Comparison of ENCODE assay signal across 14 mouse cellular contexts in the genomic region with DNA sequence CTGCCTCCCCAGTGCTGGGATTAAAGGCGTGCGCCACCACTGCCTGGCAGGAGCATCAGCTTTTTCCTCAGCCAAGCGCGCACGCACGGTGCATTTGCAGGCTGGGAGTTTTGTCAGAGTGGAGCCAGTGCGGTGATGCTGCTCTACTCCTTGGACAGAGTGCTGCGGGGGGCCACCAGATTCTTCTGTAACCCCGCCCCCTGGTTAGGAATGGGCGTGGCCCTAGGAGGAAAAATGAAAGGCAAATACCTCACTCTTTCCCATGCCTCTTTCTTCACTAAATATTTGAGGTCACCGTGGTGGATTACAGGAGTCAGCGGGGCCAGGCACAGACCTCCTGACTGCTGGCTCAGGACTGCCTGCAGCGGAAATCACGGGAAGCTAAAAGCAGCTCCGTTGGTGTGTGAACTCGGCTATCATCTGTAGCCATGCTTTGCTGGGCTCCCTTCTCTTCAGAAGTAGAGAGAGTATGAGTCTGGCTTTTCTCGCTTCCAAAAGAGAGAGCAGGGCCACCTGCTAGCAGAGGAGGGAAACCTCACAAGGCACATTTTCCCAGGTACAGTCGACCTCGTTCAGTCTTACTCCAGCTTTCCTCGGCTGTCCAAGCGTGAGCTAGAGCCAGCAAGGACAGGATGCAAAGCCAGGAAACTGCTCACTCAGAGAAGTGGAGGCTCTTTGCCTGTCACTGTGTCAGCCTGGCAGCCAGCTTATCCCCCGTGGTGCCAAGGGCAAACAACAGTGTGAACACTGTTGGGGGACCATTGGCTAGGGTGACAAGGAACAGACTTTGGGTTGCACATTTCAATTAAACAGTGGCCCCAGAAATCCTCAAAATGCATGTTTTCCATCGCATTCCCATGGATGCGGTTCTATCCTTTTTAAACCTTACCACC. TPM values are rescaled to one million over a fixed set of nuclear protein-coding genes. Genes with fewer than 3 reads are reported as not detected.
DNase-seq lines count a peak whose midpoint lies in the region; ATAC-seq lines count a peak whose summit lies in the region.
"Had no signal": no experiment of that assay in that cellular context is flagged by ENCODE, and none has a peak within 500 bp of the region (broad histone marks: within the 10 kb centered on the region; RNA-seq: fewer than 3 reads in every experiment).

No protein-coding gene starts in this region.

- 56% methylated on average over 24 of the region's 24 CpGs for WGBS in heart, embryonic 13.5 days
- WGBS in midbrain, embryonic 15.5 days = 86% methylated on average over 24 of the region's 24 CpGs

- H3K27me3 ChIP-seq in heart, embryonic 13.5 days (replicated peaks) = no peaks in the 10 kb centered on the region
- H3K27me3 ChIP-seq in megakaryocyte, embryonic 14.5 days (replicated peaks) = peaks cover 2% of the 10 kb centered on the region
- H3K27me3 ChIP-seq in midbrain, embryonic 15.5 days (replicated peaks) = no peaks in the 10 kb centered on the region
- H3K27me3 ChIP-seq: neural tube, embryonic 15.5 days had no signal

- H3K4me3 ChIP-seq in heart, embryonic 13.5 days = peak overlapping the region; percentile 22
- peak overlapping the region; percentile 80 for H3K4me3 ChIP-seq in megakaryocyte, embryonic 14.5 days (replicated peaks)
- no peak overlapping the region for H3K4me3 ChIP-seq in midbrain, embryonic 15.5 days
- H3K4me3 ChIP-seq: forebrain, embryonic 10.5 days; neural tube, embryonic 15.5 days had no signal

- no peak overlapping the region for H3K27ac ChIP-seq in heart, embryonic 13.5 days (replicated peaks)
- H3K27ac ChIP-seq in midbrain, embryonic 15.5 days = no peak overlapping the region
- H3K27ac ChIP-seq: forebrain, embryonic 10.5 days; hindbrain, embryonic 14.5 days; liver, embryonic 14.5 days; neural tube, embryonic 15.5 days had no signal

- H3K4me1 ChIP-seq in heart, embryonic 13.5 days = peaks cover 24% of the 10 kb centered on the region
- H3K4me1 ChIP-seq in megakaryocyte, embryonic 14.5 days = peaks cover 20% of the 10 kb centered on the region
- no peaks in the 10 kb centered on the region for H3K4me1 ChIP-seq in midbrain, embryonic 15.5 days
- H3K4me1 ChIP-seq: neural tube, embryonic 15.5 days had no signal

- no peak overlapping the region for H3K9ac ChIP-seq in heart, embryonic 13.5 days
- no peak overlapping the region for H3K9ac ChIP-seq in midbrain, embryonic 15.5 days
- H3K9ac ChIP-seq: hindbrain, embryonic 14.5 days; liver, embryonic 14.5 days; neural tube, embryonic 15.5 days had no signal

- ATAC-seq in heart, embryonic 13.5 days (ENCODE audit: extremely low read depth, insufficient number of reproducible peaks, low FRiP score, low TSS enrichment) = no peak
- ATAC-seq in megakaryocyte, adult 5-6 weeks (ENCODE audit: poor library complexity, severe bottlenecking) = no peak
- no peak for ATAC-seq in midbrain, embryonic 15.5 days (replicated peaks)
- ATAC-seq: midbrain, embryonic 16.5 days had no signal

- H3K9me3 ChIP-seq in heart, embryonic 13.5 days = no peaks in the 10 kb centered on the region
- peaks cover 26% of the 10 kb centered on the region for H3K9me3 ChIP-seq in megakaryocyte, embryonic 14.5 days
- H3K9me3 ChIP-seq in midbrain, embryonic 15.5 days = no peaks in the 10 kb centered on the region; the same call in 1 of the 2 replicates
- H3K9me3 ChIP-seq: neural tube, embryonic 15.5 days had no signal

- no peak for DNase-seq in heart, adult 8-10 months (ENCODE audit: low spot score)
- DNase-seq in ZHBTc4 (ENCODE audit: low read depth, low spot score) = peak; percentile 66
- DNase-seq in testis, postnatal 10 days (ENCODE audit: low spot score) = no peak
- DNase-seq: embryo, embryonic 11 days; kidney, adult 8-10 months had no signal

- peak overlapping the region; percentile 53 for H3K4me2 ChIP-seq in heart, embryonic 13.5 days
- H3K4me2 ChIP-seq in midbrain, embryonic 15.5 days = no peak overlapping the region
- H3K4me2 ChIP-seq: hindbrain, embryonic 14.5 days; neural tube, embryonic 15.5 days had no signal

- no peaks in the 10 kb centered on the region for H3K36me3 ChIP-seq in heart, embryonic 13.5 days
- no peaks in the 10 kb centered on the region for H3K36me3 ChIP-seq in megakaryocyte, embryonic 14.5 days (replicated peaks; ENCODE audit: low read length)
- H3K36me3 ChIP-seq in midbrain, embryonic 15.5 days (replicated peaks) = no peaks in the 10 kb centered on the region

RNA-seq across cellular contexts. Expression of gene Helb, which starts 51.3 kb away (rescaled TPM):
- polyA plus RNA-seq in heart, embryonic 13.5 days (2015; fragmentation: Nextera tagmentation; extraction: Ambion mirVana) = 5.7 and 6.0 TPM in 2 replicates
- 10 to 100 TPM in 2 of 4 experiments, 1 to 10 TPM in 2; 8.4 to 11.3 (median 9.8) TPM for total RNA-seq in heart, adult 8-10 months (2022)
- 0.60 and 4.5 TPM in 2 replicates for polyA plus RNA-seq in megakaryocyte, embryonic 14.5 days (2012; ENCODE audit: insufficient read depth, low replicate concordance)
- 16.4 and 17.0 TPM in 2 replicates for total RNA-seq in megakaryocyte, adult 5-6 weeks (2015)
- 32.7 and 33.9 TPM in 2 replicates for total RNA-seq in megakaryocyte, adult 5-6 weeks (2017)
- 2.1 and 2.2 TPM in 2 replicates for polyA plus RNA-seq in midbrain, embryonic 15.5 days (2015; fragmentation: Nextera tagmentation; extraction: Ambion mirVana)
